Mouse (Mus musculus): ENCODE measurements around the gene Mgmt.
A peak's percentile ranks its signal among the peaks of the same experiment; 100 is the strongest.

Mgmt gene

DNA sequence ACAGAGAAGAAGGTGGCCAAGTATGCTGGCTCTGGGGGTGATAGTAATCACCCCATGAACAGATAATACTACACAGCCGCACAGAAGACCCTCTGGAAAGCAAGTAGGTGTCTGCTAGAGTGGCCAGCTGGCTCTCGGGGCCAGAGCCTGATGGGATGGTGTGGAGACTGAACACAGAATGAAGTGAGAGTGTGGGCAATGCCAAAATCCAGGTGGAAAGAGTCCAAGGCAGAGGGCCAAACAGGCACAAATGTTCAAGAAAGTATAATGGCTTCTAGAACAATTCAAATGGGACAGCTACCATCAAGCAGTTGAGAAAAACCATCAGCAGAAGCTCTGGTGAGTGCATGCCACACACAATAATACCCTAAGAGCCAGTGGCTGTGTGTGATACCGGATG lies 205.4 kb downstream of the Mgmt start:
- no peak for DNase-seq (ENCODE audit: inconsistent age in 2 of 2, low spot score in 1 of 2)

DNA sequence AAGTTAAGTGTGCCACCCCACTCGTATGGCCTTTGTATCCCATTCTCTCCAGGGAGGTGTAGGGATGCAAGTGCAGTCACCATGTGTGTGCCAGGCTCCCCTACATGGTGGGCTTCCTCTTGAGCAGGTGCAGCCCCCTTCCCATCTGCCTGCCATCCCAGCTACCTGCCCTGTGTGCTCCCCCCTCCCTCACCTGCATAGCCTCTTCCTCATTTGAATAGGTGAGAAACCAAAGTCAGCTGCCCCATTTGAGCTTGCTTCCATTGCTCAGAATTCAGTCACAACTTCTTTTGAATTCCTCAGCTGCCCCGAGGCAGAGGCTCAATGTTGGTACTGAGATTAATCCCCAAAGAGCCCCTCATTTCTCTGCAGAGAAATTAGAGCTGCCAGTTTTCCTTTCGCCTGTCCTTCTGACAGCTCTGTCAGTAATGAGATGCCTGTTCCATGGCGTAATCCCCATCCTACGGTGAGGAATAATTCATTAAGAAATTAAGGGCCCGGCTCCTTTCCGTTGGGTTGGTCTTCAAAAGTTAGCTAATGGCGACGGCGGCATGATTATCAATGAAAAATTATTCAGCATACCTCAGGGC lies 208.3 kb downstream of the Mgmt start:
- no peak for DNase-seq (ENCODE audit: inconsistent age in 2 of 2, low spot score in 1 of 2)

DNA sequence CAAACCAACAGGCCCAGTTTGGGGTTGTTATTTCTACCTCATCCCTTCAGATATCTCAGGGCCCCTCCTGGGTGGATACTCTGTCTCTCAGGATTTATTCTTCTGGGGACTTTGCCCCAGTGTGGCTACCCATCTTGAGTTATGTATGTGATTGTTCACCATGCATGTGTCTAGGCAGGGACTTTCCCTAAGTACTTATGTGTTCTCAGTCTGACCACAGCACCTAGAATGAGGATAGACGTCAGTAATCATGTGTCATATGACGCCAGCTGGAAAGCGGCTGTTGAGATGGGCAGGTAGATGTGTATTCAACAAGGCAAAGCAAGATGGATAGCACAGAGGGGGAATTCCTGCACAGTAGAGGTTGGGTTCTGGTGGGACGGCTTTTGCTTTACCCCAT lies 217.7 kb downstream of the Mgmt start:
- DNase-seq (ENCODE audit: inconsistent age in 2 of 2, low spot score in 1 of 2) = no peak

DNA sequence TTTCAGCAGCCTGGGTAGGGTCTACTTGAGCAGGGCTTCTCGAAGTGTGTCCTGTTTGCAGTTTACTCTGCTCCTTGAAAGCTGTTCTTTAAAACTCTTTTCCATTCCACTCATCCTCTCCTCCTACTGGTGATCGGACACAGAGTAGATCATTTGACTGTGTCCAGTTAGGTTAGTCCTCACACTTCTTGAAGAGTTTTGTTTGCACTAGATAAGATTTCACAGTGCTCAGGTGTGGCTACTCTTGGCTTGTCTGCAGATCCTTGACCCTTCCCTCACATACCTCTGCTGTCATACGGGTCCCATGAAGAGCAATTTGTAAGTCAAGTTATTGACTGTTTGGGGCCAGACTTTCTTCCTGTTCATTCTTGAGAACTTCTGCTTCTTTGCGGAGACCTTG lies 221.8 kb downstream of the Mgmt start:
- DNase-seq (ENCODE audit: inconsistent age in 2 of 2, low spot score in 1 of 2) = no peak

DNA sequence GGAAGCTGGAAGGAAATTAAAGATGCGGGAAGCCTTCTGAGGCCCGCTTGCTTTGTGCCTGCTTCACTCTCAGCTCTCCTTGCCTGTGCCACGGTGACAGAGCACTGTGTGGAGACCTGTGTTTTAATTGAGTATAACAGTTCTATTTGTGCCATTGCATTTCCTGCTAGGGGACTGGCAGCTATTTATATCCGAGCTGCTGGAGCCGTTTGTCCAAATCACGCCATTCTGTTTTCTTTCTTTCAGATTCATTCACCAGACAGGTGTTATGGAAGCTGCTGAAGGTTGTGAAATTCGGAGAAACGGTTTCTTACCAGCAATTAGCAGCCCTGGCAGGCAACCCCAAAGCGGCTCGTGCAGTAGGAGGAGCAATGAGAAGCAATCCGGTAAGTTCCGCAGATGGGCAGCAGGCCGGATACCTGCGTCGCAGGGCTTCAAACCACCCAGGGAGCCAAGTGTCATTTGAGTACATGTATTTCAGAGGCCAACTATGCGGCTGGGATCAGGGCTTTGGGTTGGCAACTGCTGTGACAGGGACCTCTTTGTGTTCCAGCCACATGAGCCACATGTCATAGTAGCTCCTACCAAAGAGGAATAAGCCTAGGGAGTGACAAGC lies 226.9 kb downstream of the Mgmt start:
- no peak for DNase-seq (ENCODE audit: inconsistent age in 2 of 2, low spot score in 1 of 2)

DNA sequence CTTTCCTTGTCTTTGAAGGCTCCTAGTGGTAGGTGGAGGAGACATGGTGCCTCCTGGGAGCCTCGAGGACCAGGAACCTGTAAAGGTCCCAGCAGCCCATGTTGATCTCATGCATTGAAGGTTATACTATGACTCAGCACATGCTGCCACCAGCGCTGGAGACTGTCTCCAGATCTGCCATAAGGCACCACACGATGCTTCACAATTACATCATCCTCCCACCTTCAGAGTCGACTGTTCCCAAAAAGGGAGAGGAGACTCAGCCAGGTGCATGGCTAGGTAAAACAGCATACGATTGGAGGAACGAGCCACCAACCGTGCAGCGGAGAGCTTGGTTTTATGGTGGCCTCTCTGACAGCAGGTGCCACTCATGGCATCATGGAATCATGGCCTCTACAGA lies 234.3 kb downstream of the Mgmt start:
- no peak for DNase-seq (ENCODE audit: inconsistent age in 2 of 2, low spot score in 1 of 2)

DNA sequence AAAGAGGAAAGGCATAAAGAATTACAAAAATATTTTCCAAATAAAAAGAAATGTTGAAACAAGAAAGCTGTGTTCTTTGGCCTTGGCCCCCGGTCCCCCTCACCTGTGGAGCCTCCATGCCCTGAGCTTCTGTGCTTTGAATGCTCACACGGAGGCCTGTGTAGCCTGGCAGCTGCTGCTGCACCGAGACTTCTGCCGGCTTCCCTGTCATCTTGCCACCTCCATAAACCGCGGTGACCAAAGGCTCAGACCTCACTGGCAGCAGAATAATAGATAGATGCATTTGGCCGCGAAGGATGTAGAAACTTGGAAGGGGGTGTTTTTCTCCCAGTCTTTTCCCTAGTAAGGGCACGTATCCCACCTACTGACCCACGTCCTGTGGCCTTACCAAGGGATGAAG lies 235.8 kb downstream of the Mgmt start:
- DNase-seq (ENCODE audit: inconsistent age in 2 of 2, low spot score in 1 of 2) = no peak

DNA sequence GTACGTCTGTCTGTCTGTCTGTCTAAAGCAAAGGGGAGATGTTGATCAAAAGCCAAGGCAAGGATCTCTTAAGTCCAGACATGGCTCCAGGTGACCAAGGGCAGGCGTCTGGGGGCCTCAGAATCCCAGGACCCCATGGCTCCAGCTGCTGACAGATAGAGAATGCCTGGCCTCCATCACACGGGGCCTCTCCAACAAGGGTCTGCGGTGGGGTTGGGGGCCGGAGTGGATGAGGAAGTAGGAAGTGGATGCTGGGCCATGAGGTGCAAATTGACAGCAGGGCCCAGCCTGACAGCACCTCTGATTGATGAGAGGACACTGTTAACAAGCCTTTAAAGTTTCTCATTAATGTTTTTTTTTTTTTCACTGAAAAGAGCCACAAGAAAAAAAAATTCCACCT lies 237.5 kb downstream of the Mgmt start:
- DNase-seq (ENCODE audit: inconsistent age in 2 of 2, low spot score in 1 of 2) = no peak

DNA sequence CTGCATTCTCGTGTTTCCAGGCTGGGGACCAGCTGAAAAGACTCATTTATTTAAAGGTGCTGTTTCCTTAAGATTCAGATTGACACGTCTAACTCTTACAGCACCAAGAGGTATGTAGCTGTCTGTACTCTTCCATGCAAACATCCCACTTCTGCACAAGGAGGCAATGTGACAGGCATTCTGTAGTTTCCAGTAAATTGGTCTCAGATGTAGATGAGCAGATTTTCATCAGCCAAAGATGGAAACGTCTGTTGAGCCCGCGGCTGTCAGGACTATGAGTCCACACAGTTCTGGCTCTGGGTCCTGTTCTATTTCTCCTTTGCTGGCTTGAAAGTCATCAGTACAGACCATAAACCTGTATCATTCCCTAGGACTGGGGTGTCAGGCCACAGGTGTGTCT lies 243.7 kb downstream of the Mgmt start:
- no peak for DNase-seq (ENCODE audit: inconsistent age in 2 of 2, low spot score in 1 of 2)

DNA sequence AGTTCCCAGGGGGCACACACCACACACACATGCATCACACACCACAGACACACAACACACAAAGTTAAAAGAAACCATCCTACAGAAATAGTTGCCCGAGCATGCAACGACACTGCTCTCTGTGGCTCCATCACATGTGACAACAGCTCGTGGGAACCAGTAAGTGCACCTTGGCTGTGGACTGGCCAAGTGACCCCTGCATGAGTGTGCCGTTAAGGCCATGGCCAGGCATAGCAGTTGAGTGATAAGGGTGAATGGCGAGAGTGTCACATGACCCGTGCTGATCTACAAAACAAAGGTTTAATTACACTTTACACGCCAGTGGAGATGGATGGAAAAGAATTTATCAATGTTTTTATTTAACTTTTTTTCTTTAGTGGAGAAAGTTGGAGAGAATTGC lies 245.9 kb downstream of the Mgmt start:
- peak in 1 of 2 experiments; percentile 63 for DNase-seq (ENCODE audit: inconsistent age in 2 of 2, low spot score in 1 of 2)

DNA sequence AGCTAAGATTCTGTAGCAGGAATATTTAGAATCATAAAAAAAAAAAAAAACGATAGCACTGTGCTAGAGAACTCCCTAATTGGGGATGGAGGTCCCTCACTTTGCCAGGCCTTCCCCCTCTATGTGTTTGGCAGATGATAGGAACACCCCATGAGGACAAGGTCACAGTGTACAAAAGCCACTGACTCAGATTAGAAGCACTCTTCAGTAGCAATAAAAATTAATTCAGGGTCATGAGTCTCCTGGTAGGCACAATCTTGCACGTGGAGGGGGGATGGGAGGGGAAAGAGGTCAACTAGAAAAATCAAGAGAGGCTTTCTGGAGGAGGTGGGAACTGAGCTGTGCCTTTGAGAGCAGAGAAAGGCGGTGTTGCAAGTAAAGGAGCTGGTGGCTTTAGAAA lies 247.0 kb downstream of the Mgmt start:
- peak; percentile 57 to 82 for DNase-seq (ENCODE audit: inconsistent age in 2 of 2, low spot score in 1 of 2)

DNA sequence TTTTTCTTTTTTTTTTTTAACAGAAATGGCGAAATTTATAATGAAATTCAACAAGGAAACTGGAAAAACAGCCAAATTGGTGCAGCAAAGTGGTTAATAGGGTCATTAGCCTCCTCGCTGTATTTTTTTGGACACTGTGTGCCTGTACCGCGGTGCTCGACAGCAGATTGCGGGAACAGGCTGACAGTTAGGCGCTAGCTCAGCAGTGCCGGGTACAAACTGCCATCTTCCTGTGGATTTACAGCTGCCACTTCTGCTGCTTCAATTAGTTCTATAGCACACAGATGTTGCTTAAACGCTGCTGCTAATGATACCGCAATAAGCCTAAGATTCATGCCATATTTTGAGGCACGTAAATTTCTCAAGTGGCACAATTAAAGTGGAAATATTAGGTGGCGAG lies 252.7 kb downstream of the Mgmt start:
- DNase-seq (ENCODE audit: inconsistent age in 2 of 2, low spot score in 1 of 2) = no peak

DNA sequence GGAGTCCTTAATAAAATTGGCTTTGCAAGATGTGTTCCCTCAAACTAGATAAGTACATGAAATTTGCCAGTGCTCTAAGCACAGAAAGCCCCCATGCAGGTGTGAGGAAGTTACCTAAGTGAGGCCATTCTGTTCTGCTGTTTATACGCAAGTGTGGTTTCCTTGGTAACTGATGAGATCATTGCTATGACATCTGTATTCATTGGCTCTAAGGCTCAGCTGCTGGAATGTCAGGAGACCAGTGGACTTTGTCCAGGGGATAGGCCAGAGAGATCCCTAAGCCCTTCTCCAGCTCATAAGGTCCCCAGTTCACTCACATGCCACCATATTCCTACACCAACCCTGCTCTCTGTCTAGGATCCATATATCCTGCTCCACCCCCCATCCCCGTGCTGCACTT lies 257.4 kb downstream of the Mgmt start:
- DNase-seq (ENCODE audit: inconsistent age in 2 of 2, low spot score in 1 of 2) = no peak

DNA sequence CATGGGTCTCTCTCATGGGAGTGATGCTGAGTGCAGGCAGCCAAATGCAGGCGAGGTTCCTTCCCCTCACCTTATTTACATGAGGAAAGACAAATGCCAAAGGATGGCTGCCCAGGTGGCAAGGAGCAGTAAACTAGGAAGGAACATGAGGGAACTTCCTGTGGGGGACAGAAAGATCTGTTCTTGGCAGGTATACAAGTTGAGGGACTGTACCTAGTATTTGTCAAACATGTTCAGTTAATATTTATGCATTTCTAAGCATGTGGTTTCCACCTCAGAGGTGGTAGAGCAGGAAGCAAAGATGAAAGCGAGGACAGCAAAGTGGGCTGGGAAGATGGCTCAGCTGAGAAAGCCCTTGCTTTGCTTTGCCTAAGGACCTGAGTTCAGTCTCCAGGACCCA lies 260.2 kb downstream of the Mgmt start:
- DNase-seq (ENCODE audit: inconsistent age in 2 of 2, low spot score in 1 of 2) = no peak

DNA sequence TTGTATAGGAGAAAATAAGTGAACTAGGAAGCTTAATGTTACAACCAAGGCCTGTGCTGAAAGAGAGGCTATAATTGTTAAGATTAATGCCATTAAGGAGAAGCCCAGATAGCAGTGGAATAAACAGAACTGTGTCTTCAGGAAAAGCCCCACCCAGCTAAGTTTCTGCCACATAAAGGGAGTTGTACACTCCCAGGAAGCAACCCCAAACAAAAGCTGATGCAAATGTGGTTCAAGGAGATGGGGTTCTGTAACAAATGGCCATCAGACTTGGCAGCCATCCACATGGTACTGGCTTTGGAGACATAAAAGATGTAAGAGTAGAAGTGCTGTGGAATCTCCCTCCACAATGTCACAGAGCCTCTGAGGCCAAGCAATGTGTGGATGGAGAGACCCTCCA lies 264.7 kb downstream of the Mgmt start:
- DNase-seq (ENCODE audit: inconsistent age in 2 of 2, low spot score in 1 of 2) = no peak

DNA sequence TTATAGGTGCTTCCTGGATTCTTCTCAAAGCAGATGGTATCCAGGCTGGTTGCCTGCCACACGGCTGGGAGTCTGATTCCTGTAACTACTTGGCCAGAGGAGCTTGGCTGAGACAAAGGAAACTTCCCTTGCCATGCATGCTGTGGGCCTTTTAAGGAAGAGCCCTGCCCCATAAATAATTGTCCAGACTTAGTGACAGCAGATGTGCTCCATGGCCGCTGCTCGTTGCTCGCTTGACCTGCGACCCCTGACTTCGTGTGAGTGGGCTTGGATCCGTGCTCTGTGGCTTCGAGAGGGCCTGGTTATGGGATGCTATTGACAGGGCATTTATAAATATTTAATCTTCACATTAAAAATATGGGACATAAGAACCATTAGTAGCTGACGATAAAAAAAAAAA lies 277.9 kb downstream of the Mgmt start:
- no peak for DNase-seq (ENCODE audit: inconsistent age in 2 of 2, low spot score in 1 of 2)
